Mouse (Mus musculus): ENCODE results near the gene Lgals7. TPM values are rescaled to one million over a fixed set of nuclear protein-coding genes. Genes with fewer than 3 reads are reported as not detected.

Gene Lgals7
- polyA plus RNA-seq, 1 experiment from 2014 or later: 4.7 TPM

GRCm38 (mm10) chr7:28821261-28821831, 42.3 kb upstream of the Lgals7 start:
- Histone ChIP-seq H3K27me3 (no peaks in the 10 kb centered on the region), H3K9ac (no peak overlapping the region), H3K9me3 (no peaks in the 10 kb centered on the region), H3K27ac (replicated peaks) (0 out of 2 replicates have a peak overlapping the region, but pooled peaks have one; percentile 12), H3K4me3 (no peak overlapping the region), H3K4me2 (no peak overlapping the region), H3K4me1 (replicated peaks) (peaks cover 54% of the 10 kb centered on the region), H3K36me3 (peaks cover 59% of the 10 kb centered on the region)
- ATAC-seq (ENCODE audit: low FRiP score, low read depth): no peak
- 36% methylated on average over 10 of the region's 10 CpGs for WGBS

- no peaks in the 10 kb centered on the region for H3K9me3 ChIP-seq
- no peak for ATAC-seq (ENCODE audit: low FRiP score, low read depth)
- peaks cover 43% of the 10 kb centered on the region for H3K4me1 ChIP-seq (replicated peaks)
- peaks cover 46% of the 10 kb centered on the region for H3K36me3 ChIP-seq
- H3K27ac ChIP-seq (replicated peaks): no peak overlapping the region
- no peaks in the 10 kb centered on the region for H3K27me3 ChIP-seq
- no peak overlapping the region for H3K4me2 ChIP-seq
- H3K4me3 ChIP-seq: no peak overlapping the region
- whole genome bisulfite sequencing: 50% methylated on average over 1 of the region's 1 CpGs
- H3K9ac ChIP-seq: no peak overlapping the region
Measured at GRCm38 (mm10) chr7:28822556-28822955, 41.1 kb upstream of the Lgals7 start.

- ATAC-seq (ENCODE audit: low FRiP score, low read depth): no peak
- H3K27me3 ChIP-seq: no peaks in the 10 kb centered on the region
- no peak overlapping the region for H3K9ac ChIP-seq
- no peak overlapping the region for H3K4me3 ChIP-seq
- peaks cover 40% of the 10 kb centered on the region for H3K4me1 ChIP-seq (replicated peaks)
- no peak overlapping the region for H3K27ac ChIP-seq (replicated peaks)
- 63% methylated on average over 10 of the region's 10 CpGs for WGBS
- peaks cover 41% of the 10 kb centered on the region for H3K36me3 ChIP-seq
- no peaks in the 10 kb centered on the region for H3K9me3 ChIP-seq
- H3K4me2 ChIP-seq: no peak overlapping the region
Measured at GRCm38 (mm10) chr7:28822993-28823903, 40.4 kb upstream of the Lgals7 start.

- H3K9ac ChIP-seq: no peak overlapping the region
- H3K4me2 ChIP-seq: no peak overlapping the region
- peaks cover 34% of the 10 kb centered on the region for H3K36me3 ChIP-seq
- H3K27ac ChIP-seq (replicated peaks): 0 out of 2 replicates have a peak overlapping the region, but pooled peaks have one; percentile 78
- WGBS: 50% methylated on average over 2 of the region's 2 CpGs
- H3K4me3 ChIP-seq: no peak overlapping the region
- no peaks in the 10 kb centered on the region for H3K27me3 ChIP-seq
- peaks cover 40% of the 10 kb centered on the region for H3K4me1 ChIP-seq (replicated peaks)
- H3K9me3 ChIP-seq: no peaks in the 10 kb centered on the region
- ATAC-seq (ENCODE audit: low FRiP score, low read depth): no peak
Measured at GRCm38 (mm10) chr7:28823932-28824331, 39.7 kb upstream of the Lgals7 start.

GRCm38 (mm10) chr7:28824941-28825685, 38.5 kb upstream of the Lgals7 start, which contains the start of gene Ech1:
Ech1 (plus strand) TSS chr7:28825217.
- 2% methylated on average over 33 of the region's 33 CpGs for WGBS
- H3K27ac ChIP-seq (replicated peaks): peak within 1 kb of the TSS; percentile 78
- peaks cover 29% of the 10 kb centered on the region for H3K36me3 ChIP-seq
- peak within 1 kb of the TSS; percentile 57 for H3K4me2 ChIP-seq
- ATAC-seq (ENCODE audit: low FRiP score, low read depth): peak; percentile 75
- H3K4me1 ChIP-seq (replicated peaks): peaks cover 33% of the 10 kb centered on the region
- H3K4me3 ChIP-seq: peak within 1 kb of the TSS; percentile 52
- no peaks in the 10 kb centered on the region for H3K9me3 ChIP-seq
- H3K9ac ChIP-seq: peak within 1 kb of the TSS; percentile 48
- no peaks in the 10 kb centered on the region for H3K27me3 ChIP-seq

- Histone ChIP-seq H3K9me3 (no peaks in the 10 kb centered on the region), H3K9ac (peak overlapping the region; percentile 48), H3K27me3 (no peaks in the 10 kb centered on the region), H3K4me2 (peak overlapping the region; percentile 57), H3K27ac (replicated peaks) (peak overlapping the region; percentile 78), H3K4me1 (replicated peaks) (peaks cover 26% of the 10 kb centered on the region), H3K36me3 (peaks cover 29% of the 10 kb centered on the region), H3K4me3 (peak overlapping the region; percentile 52)
- WGBS: 59% methylated on average over 11 of the region's 11 CpGs
- no peak for ATAC-seq (ENCODE audit: low FRiP score, low read depth)
Measured at GRCm38 (mm10) chr7:28825686-28826401, 37.8 kb upstream of the Lgals7 start.

- WGBS: 93% methylated on average over 7 of the region's 7 CpGs
- no peak overlapping the region for H3K9ac ChIP-seq
- ATAC-seq (ENCODE audit: low FRiP score, low read depth): no peak
Measured at GRCm38 (mm10) chr7:28826402-28826772, 37.3 kb upstream of the Lgals7 start.

GRCm38 (mm10) chr7:28827338-28827737, 36.3 kb upstream of the Lgals7 start:
- 49% methylated on average over 3 of the region's 3 CpGs for WGBS
- ATAC-seq (ENCODE audit: low FRiP score, low read depth): no peak

More at GRCm38 (mm10) chr7:28826402-28826772, 37.3 kb upstream of the Lgals7 start:
- peaks cover 24% of the 10 kb centered on the region for H3K36me3 ChIP-seq
- H3K27me3 ChIP-seq: no peaks in the 10 kb centered on the region
- H3K27ac ChIP-seq (replicated peaks): no peak overlapping the region
- H3K4me2 ChIP-seq: peak overlapping the region; percentile 57; the same call in 1 of the 2 replicates
- H3K9me3 ChIP-seq: no peaks in the 10 kb centered on the region
- H3K4me3 ChIP-seq: no peak overlapping the region
- peaks cover 21% of the 10 kb centered on the region for H3K4me1 ChIP-seq (replicated peaks)

GRCm38 (mm10) chr7:28829821-28830220, 33.8 kb upstream of the Lgals7 start:
- Histone ChIP-seq H3K9me3 (no peaks in the 10 kb centered on the region), H3K4me2 (no peak overlapping the region), H3K27ac (replicated peaks) (no peak overlapping the region), H3K27me3 (no peaks in the 10 kb centered on the region), H3K4me3 (no peak overlapping the region), H3K36me3 (peaks cover 13% of the 10 kb centered on the region), H3K4me1 (replicated peaks) (peaks cover 9% of the 10 kb centered on the region), H3K9ac (no peak overlapping the region)
- WGBS: over 99% methylated on average over 8 of the region's 8 CpGs
- ATAC-seq (ENCODE audit: low FRiP score, low read depth): no peak

More at GRCm38 (mm10) chr7:28827338-28827737, 36.3 kb upstream of the Lgals7 start:
- Histone ChIP-seq H3K4me3 (no peak overlapping the region), H3K27ac (replicated peaks) (no peak overlapping the region), H3K36me3 (peaks cover 16% of the 10 kb centered on the region), H3K9ac (no peak overlapping the region), H3K27me3 (no peaks in the 10 kb centered on the region), H3K4me2 (no peak overlapping the region), H3K4me1 (replicated peaks) (peaks cover 17% of the 10 kb centered on the region), H3K9me3 (no peaks in the 10 kb centered on the region)

GRCm38 (mm10) chr7:28830981-28831380, 32.7 kb upstream of the Lgals7 start:
- Histone ChIP-seq H3K4me2 (no peak overlapping the region), H3K27me3 (no peaks in the 10 kb centered on the region), H3K4me1 (replicated peaks) (peaks cover 2% of the 10 kb centered on the region), H3K27ac (replicated peaks) (no peak overlapping the region), H3K9ac (no peak overlapping the region), H3K36me3 (peaks cover 13% of the 10 kb centered on the region), H3K9me3 (no peaks in the 10 kb centered on the region), H3K4me3 (no peak overlapping the region)
- ATAC-seq (ENCODE audit: low FRiP score, low read depth): no peak
- WGBS: 95% methylated on average over 5 of the region's 5 CpGs

GRCm38 (mm10) chr7:28831411-28832125, 32.1 kb upstream of the Lgals7 start:
- ATAC-seq (ENCODE audit: low FRiP score, low read depth): no peak
- Histone ChIP-seq H3K4me3 (no peak overlapping the region), H3K27ac (replicated peaks) (no peak overlapping the region), H3K9me3 (no peaks in the 10 kb centered on the region), H3K4me1 (replicated peaks) (no peaks in the 10 kb centered on the region), H3K27me3 (no peaks in the 10 kb centered on the region), H3K4me2 (no peak overlapping the region), H3K36me3 (peaks cover 13% of the 10 kb centered on the region), H3K9ac (no peak overlapping the region)
- whole genome bisulfite sequencing: 93% methylated on average over 17 of the region's 17 CpGs
